Mouse (Mus musculus) small intestine, adult 2 months (tissue): ENCODE data around the gene Mfsd13b.

Experiments
- CTCF ChIP-seq: fragments of 200-500 bp; IDR thresholded peaks from 2 replicates; pipeline ENCODE4 v1.5.1; 2012; ENCODE audit warnings: low read depth, mild to moderate bottlenecking, control low read depth, inconsistent platforms, low read length, moderate library complexity, mixed read lengths; ENCODE audit not compliant: insufficient replicate concordance, insufficient read length; ENCODE audit errors: extremely low read depth
- POLR2A ChIP-seq: fragments of 200-500 bp; IDR thresholded peaks from 2 replicates; pipeline ENCODE4 v1.6.1; 2012; ENCODE audit warnings: low read depth, mild to moderate bottlenecking, control low read depth, inconsistent platforms, low read length, moderate library complexity

DNA sequence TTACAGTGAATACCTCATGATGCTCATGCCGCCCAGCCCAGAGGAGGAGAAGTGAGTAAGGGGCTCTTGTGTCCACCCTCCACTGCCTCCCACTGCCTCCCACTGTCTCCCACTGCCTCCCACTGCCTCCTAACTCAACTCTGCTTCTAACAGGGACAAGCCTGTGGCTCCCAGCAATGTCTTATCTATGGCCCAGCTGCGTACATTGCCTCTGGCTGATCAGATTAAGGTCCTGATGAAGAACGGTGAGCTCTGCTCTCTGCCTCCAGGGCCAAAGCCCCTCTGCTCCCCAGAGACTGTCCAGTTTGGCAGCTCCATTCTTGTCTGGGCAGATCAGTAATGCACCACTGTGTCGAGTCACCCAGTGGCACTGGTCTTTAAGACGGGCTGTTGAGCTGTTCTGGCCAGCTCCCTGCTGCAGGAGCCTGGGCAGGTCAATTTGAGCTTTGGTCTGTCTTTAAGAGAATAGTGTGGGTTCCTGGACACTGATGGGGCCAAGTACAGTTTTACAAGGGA is 48.6 kb upstream of the Mfsd13b start:
- TF ChIP-seq POLR2A (no peak), CTCF (no peak)
